Mouse (Mus musculus): ENCODE results near the gene Evc. TPM values are rescaled to one million over a fixed set of nuclear protein-coding genes. Genes with fewer than 3 reads are reported as not detected.
A peak's percentile ranks its signal among the peaks of the same experiment; 100 is the strongest.

Evc gene
- 4.1 and 4.7 TPM in 2 replicates for polyA plus RNA-seq (2015; fragmentation: Nextera tagmentation; extraction: Ambion mirVana)

GRCm38 (mm10) chr5:37336485-37337105 is at the start of gene Evc:
TSS of gene Evc (minus strand) at chr5:37336894.
- DNase-seq (ENCODE audit: low spot score): peak; percentile 57

GRCm38 (mm10) chr5:37383570-37383969 is 46.9 kb upstream of the Evc start:
- no peak for DNase-seq (ENCODE audit: low spot score)

GRCm38 (mm10) chr5:37380641-37381040 is 43.9 kb upstream of the Evc start:
- no peak for DNase-seq (ENCODE audit: low spot score)

- DNase-seq (ENCODE audit: low spot score): no peak
These were observed 40.7 kb upstream of the Evc start for GRCm38 (mm10) chr5:37377376-37377775.

GRCm38 (mm10) chr5:37368796-37369195 is 32.1 kb upstream of the Evc start:
- no peak for DNase-seq (ENCODE audit: low spot score)

GRCm38 (mm10) chr5:37365751-37366150 is 29.1 kb upstream of the Evc start:
- no peak for DNase-seq (ENCODE audit: low spot score)

- no peak for DNase-seq (ENCODE audit: low spot score)
These were observed 26.6 kb upstream of the Evc start for GRCm38 (mm10) chr5:37363284-37363683.

- DNase-seq (ENCODE audit: low spot score): no peak
These were observed 25.9 kb upstream of the Evc start for GRCm38 (mm10) chr5:37362618-37363017.

- DNase-seq (ENCODE audit: low spot score): no peak
These were observed 19.3 kb upstream of the Evc start for GRCm38 (mm10) chr5:37356027-37356426.

- peak; percentile 49 for DNase-seq (ENCODE audit: low spot score)
These were observed 17.7 kb upstream of the Evc start for GRCm38 (mm10) chr5:37354385-37354784.

- no peak for DNase-seq (ENCODE audit: low spot score)
These were observed 15.1 kb upstream of the Evc start for GRCm38 (mm10) chr5:37351791-37352190.

GRCm38 (mm10) chr5:37343962-37344361 is 7.3 kb upstream of the Evc start:
- no peak for DNase-seq (ENCODE audit: low spot score)

GRCm38 (mm10) chr5:37338288-37338687 is 1.6 kb upstream of the Evc start, which contains the start of gene Evc2:
TSS of gene Evc2 (plus strand) at chr5:37338499.
- peak; percentile 46 for DNase-seq (ENCODE audit: low spot score)

GRCm38 (mm10) chr5:37337696-37338095 is 1.0 kb upstream of the Evc start:
- no peak for DNase-seq (ENCODE audit: low spot score)

GRCm38 (mm10) chr5:37335061-37335460 is 1.6 kb downstream of the Evc start:
- no peak for DNase-seq (ENCODE audit: low spot score)

GRCm38 (mm10) chr5:37332066-37332465 is 4.6 kb downstream of the Evc start:
- DNase-seq (ENCODE audit: low spot score): no peak

GRCm38 (mm10) chr5:37331133-37331505 is 5.6 kb downstream of the Evc start:
- no peak for DNase-seq (ENCODE audit: low spot score)

- no peak for DNase-seq (ENCODE audit: low spot score)
These were observed 6.1 kb downstream of the Evc start for GRCm38 (mm10) chr5:37330449-37331132.

- DNase-seq (ENCODE audit: low spot score): no peak
These were observed 10.0 kb downstream of the Evc start for GRCm38 (mm10) chr5:37326675-37327074.

- DNase-seq (ENCODE audit: low spot score): no peak
These were observed 15.9 kb downstream of the Evc start for GRCm38 (mm10) chr5:37320761-37321160.

GRCm38 (mm10) chr5:37320174-37320573 is 16.5 kb downstream of the Evc start:
- no peak for DNase-seq (ENCODE audit: low spot score)

GRCm38 (mm10) chr5:37318715-37319114 is 18.0 kb downstream of the Evc start:
- DNase-seq (ENCODE audit: low spot score): no peak
